Mouse (Mus musculus) C3H10T1/2 (cell line): ENCODE data around the gene Ipcef1. TPM values are rescaled to one million over a fixed set of nuclear protein-coding genes. Genes with fewer than 3 reads are reported as not detected.

Source experiments
- polyA plus RNA-seq, 2 experiments: library from polyadenylated mRNA; unstranded; fragments of >200 nt; fragmentation: generic; extraction: Trizol; gene quantifications; one replicate each; pipeline ENCODE4 v1.2.1; 2012; ENCODE audit warnings: missing spikeins in 2 of 2

Gene Ipcef1
- under 1 TPM in 1 of 2 experiments, not detected in 1; 0.05 TPM for polyA plus RNA-seq

GRCm38 (mm10) chr10:7052315-7053017 is at the start of gene Ipcef1:
Ipcef1 (minus strand) TSS chr10:7052478.

Other genes with a start within 250 kb of the Ipcef1 start
- gene Cnksr3, start 159.8 kb upstream of the Ipcef1 start, polyA plus RNA-seq = 10 to 100 TPM in 1 of 2 experiments, 1 to 10 TPM in 1; 3.2 to 11.2 TPM